Comparison of ENCODE assay signal across 7 mouse cellular contexts in genomic region chr10:13916645-13917342, GRCm38 (mm10). TPM values are rescaled to one million over a fixed set of nuclear protein-coding genes. Genes with fewer than 3 reads are reported as not detected.
A peak's percentile ranks its signal among the peaks of the same experiment; 100 is the strongest.
DNase-seq lines count a peak whose midpoint lies in the region; ATAC-seq and TF ChIP-seq lines count a peak whose summit lies in the region.

No protein-coding gene starts in this region.

- TF ChIP-seq CTCF in brain, embryonic 14.5 days (IDR thresholded peaks at IDR 0.05; ENCODE audit: borderline replicate concordance, extremely low read depth, insufficient read depth, insufficient read length): no peak

- TF ChIP-seq POLR2A in brain, embryonic 14.5 days (IDR thresholded peaks at IDR 0.05; ENCODE audit: borderline replicate concordance, extremely low read depth, insufficient read depth, insufficient read length, poor library complexity, severe bottlenecking): no peak

- peak; percentile 94 for ATAC-seq in forebrain, embryonic 11.5 days (replicated peaks; ENCODE audit: low FRiP score)
- ATAC-seq in neural tube, embryonic 11.5 days (ENCODE audit: insufficient read depth, low FRiP score, low TSS enrichment): peak; percentile 71; the same call in 1 of the 2 replicates
- no peak for ATAC-seq in inflammation-experienced regulatory T-cells, adult 6 months

- H3K9ac ChIP-seq in forebrain, embryonic 11.5 days (ENCODE audit: low read length): no peak overlapping the region
- H3K9ac ChIP-seq in neural tube, embryonic 11.5 days (ENCODE audit: low read length): no peak overlapping the region

- no peak overlapping the region for H3K4me2 ChIP-seq in forebrain, embryonic 11.5 days (ENCODE audit: low read depth, low read length, severe bottlenecking)
- no peak overlapping the region for H3K4me2 ChIP-seq in neural tube, embryonic 11.5 days (ENCODE audit: low read depth)

- H3K4me1 ChIP-seq in forebrain, embryonic 11.5 days (replicated peaks; ENCODE audit: control insufficient read depth, insufficient read depth, low read length): no peaks in the 10 kb centered on the region
- H3K4me1 ChIP-seq in neural tube, embryonic 11.5 days (ENCODE audit: control insufficient read depth, insufficient read depth, low read length): no peaks in the 10 kb centered on the region; the same call in 1 of the 2 replicates

- H3K27ac ChIP-seq in forebrain, embryonic 11.5 days (ENCODE audit: low read depth, low read length): no peak overlapping the region
- H3K27ac ChIP-seq in neural tube, embryonic 11.5 days (ENCODE audit: low read depth, low read length): no peak overlapping the region

- peak; percentile 67 for DNase-seq in NIH3T3 (ENCODE audit: low read depth)
- peak; percentile 90 for DNase-seq in brain, embryonic 14.5 days (ENCODE audit: low read depth)
- peak; percentile 71 for DNase-seq in forebrain, embryonic 11.5 days (ENCODE audit: low spot score)
- peak; percentile 51 to 68 for DNase-seq in heart, postnatal 14 days
- DNase-seq in left cerebral cortex, postnatal 14 days (ENCODE audit: low spot score in 2 of 2): peak; percentile 15 to 36
- DNase-seq in neural tube, embryonic 11.5 days (ENCODE audit: low spot score): peak; percentile 46

- H3K9me3 ChIP-seq in forebrain, embryonic 11.5 days (ENCODE audit: control insufficient read depth, low read length): no peaks in the 10 kb centered on the region
- H3K9me3 ChIP-seq in neural tube, embryonic 11.5 days (ENCODE audit: control insufficient read depth, low read length): no peaks in the 10 kb centered on the region

- no peaks in the 10 kb centered on the region for H3K27me3 ChIP-seq in forebrain, embryonic 11.5 days (ENCODE audit: control insufficient read depth, insufficient read depth, low read length)
- no peaks in the 10 kb centered on the region for H3K27me3 ChIP-seq in neural tube, embryonic 11.5 days (ENCODE audit: control insufficient read depth, insufficient read depth, low read length)

- H3K4me3 ChIP-seq in forebrain, embryonic 11.5 days (ENCODE audit: low read depth, low read length): no peak overlapping the region
- H3K4me3 ChIP-seq in neural tube, embryonic 11.5 days (ENCODE audit: low read depth, low read length): no peak overlapping the region

- 22% methylated on average over 12 of the region's 12 CpGs for WGBS in forebrain, embryonic 11.5 days
- 40% methylated on average over 12 of the region's 12 CpGs for WGBS in neural tube, embryonic 11.5 days

- no peaks in the 10 kb centered on the region for H3K36me3 ChIP-seq in forebrain, embryonic 11.5 days (ENCODE audit: control insufficient read depth, insufficient read depth, low read length)
- no peaks in the 10 kb centered on the region for H3K36me3 ChIP-seq in neural tube, embryonic 11.5 days (ENCODE audit: control insufficient read depth, insufficient read depth, low read length)

- intact Hi-C loops in heart, postnatal 14 days (cut with DNase I): no loop called here
- intact Hi-C loops in left cerebral cortex, postnatal 14 days (cut with DNase I): no loop called here

RNA-seq across cellular contexts. Expression of gene Aig1, which starts 48.0 kb away (rescaled TPM):
- 47.5 and 51.4 TPM in 2 replicates for polyA plus RNA-seq in brain, embryonic 14.5 days (2012; rRNA removed)
- polyA plus RNA-seq in forebrain, embryonic 11.5 days (2014; fragmentation: Nextera tagmentation; extraction: Ambion mirVana): 22.0 and 31.7 TPM in 2 replicates
- 10 to 100 TPM; 55.5 to 60.1 TPM for total RNA-seq in heart, postnatal 14 days (2021)
- total RNA-seq in left cerebral cortex, postnatal 14 days (2021): 10 to 100 TPM; 68.6 to 77.5 TPM
- polyA plus RNA-seq in neural tube, embryonic 11.5 days (2014; fragmentation: Nextera tagmentation; extraction: Ambion mirVana): 35.4 and 44.1 TPM in 2 replicates
- 10 to 100 TPM; 13.9 to 33.7 (median 25.6) TPM for polyA plus RNA-seq in inflammation-experienced regulatory T-cells, adult 6 months (2017; shearing (Covaris generic))

RNA-seq across cellular contexts. Expression of gene Hivep2, which starts 49.1 kb away (rescaled TPM):
- 18.0 and 18.6 TPM in 2 replicates for polyA plus RNA-seq in brain, embryonic 14.5 days (2012; rRNA removed)
- 3.6 and 4.7 TPM in 2 replicates for polyA plus RNA-seq in forebrain, embryonic 11.5 days (2014; fragmentation: Nextera tagmentation; extraction: Ambion mirVana)
- total RNA-seq in heart, postnatal 14 days (2021): 10 to 100 TPM; 28.1 to 28.8 TPM
- total RNA-seq in left cerebral cortex, postnatal 14 days (2021): 100 to 1,000 TPM; 287 to 310 TPM
- polyA plus RNA-seq in neural tube, embryonic 11.5 days (2014; fragmentation: Nextera tagmentation; extraction: Ambion mirVana): 5.0 and 7.4 TPM in 2 replicates
- 10 to 100 TPM; 19.4 to 32.6 (median 24.8) TPM for polyA plus RNA-seq in inflammation-experienced regulatory T-cells, adult 6 months (2017; shearing (Covaris generic))

Comparison
In these comparisons a context has a peak if more than half of its experiments do, and no peak if none do; other contexts are left out.
1. DNase-seq: peak in every context shown above with its lines; median percentile 90 in brain, embryonic 14.5 days; 71 in forebrain, embryonic 11.5 days; 67 in NIH3T3; 60 in heart, postnatal 14 days; 46 in neural tube, embryonic 11.5 days; 26 in left cerebral cortex, postnatal 14 days.